Mouse (Mus musculus) kidney, adult 2 months (tissue): Measurements from ENCODE around the gene Pm20d1.

ENCODE experiments used
- CTCF ChIP-seq: fragments of 200-500 bp; conservative IDR thresholded peaks from 2 replicates; pipeline ENCODE4 v1.5.1; 2011; ENCODE audit warnings: low read depth, mild to moderate bottlenecking, control low read depth, low read length, moderate library complexity, mixed read lengths; ENCODE audit not compliant: insufficient read depth, insufficient read length
- POLR2A ChIP-seq: fragments of 200-500 bp; IDR thresholded peaks from one replicate; pipeline ENCODE4 v1.6.1; 2011; ENCODE audit warnings: low read depth, low read length, control low read depth

GRCm38 (mm10) chr1:131800001-131800400, 2.8 kb downstream of the Pm20d1 start:
- no peak for TF ChIP-seq POLR2A
- no peak for TF ChIP-seq CTCF
